Mouse (Mus musculus) c-Kit-positive CD71-positive TER-119-negative erythroid progenitor cells, embryonic 14.5 days (primary cell): ENCODE measurements around the gene Gpat3.

Experiments used
- DNase-seq: peaks from one replicate; pipeline ENCODE4 v3.0.0-alpha.2; 2013; ENCODE audit warnings: low read depth

The Gpat3 gene

DNA sequence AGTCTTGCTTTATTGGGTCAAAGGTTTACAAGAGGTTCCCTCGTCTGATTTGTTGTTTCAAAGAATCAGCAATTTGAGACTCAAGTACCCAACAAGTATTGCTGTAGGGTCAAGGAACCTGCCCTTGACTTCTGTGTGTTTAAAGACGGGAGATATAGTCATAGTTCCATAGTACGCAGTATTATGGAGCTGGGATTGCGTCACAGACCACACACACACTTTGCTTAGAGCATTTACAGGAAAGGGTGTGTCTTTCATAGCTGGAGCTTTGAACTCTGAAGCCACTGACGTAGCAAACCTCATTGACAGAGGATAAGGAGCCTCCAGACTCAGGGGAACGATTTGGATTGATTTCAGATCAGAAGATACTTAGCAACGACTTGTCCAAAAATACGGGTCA is 70.9 kb downstream of the Gpat3 start:
- DNase-seq = no peak

DNA sequence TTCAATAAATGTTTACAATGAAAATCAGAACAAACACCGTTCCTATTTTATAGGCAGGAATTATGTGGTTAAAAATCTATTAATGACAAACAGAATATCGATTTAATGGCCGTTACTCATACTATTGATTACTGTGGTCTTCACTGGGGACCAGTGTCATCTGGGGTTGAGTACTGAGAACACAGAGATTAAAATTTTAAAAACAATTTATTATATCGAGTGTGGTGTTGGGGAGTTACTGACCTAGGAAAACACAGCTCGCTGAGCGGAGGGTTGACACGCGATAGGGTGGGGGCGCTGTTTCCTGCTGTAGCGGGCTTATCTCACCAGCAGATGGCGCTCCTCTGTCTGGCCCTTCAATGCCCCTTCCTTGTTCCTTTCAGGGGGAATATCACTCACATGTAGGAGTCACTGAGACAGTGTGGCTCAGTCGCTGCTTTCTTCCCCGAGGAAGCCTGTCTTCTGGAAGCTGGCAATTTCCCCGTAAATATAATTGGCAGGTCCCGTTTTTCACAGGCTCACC is 71.8 kb downstream of the Gpat3 start:
- DNase-seq = peak; percentile 35

DNA sequence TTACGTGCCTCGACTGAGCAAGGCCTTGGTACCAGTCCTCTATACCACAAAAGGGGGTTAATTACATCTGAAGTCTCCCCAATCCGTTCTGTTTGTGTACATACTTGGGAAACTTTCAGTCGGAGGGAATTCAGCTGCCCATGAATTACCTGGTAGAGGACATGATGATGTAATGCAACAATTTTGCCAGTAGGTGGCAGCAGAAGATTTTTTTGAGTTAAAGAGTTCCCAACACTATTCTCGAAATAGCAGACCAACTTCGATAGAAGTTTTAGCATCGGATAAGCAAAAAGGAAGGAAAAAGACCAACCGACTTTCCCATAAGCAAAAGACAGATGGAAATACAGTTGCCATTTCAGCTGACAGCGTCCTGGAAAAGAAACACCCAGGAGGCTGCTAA is 73.6 kb downstream of the Gpat3 start:
- DNase-seq = peak; percentile 48

DNA sequence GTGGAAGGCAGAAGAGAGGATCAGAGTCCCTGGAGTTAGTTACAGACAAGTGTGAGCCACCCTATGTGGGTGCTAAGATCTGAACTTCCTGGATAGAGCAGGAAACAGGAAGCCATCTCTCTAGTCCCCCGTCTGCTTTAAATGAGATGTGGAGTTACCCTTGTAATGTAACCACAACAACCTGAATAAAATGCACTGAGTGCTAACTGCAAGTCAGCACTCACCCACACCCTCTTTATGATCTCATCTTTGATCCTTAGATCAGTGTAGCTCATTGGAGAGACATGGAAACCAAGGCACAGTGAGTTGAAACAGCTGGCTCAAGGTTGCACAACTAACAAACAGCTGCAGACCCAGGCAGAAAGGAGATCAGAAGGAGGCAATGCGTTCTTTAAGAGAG is 84.2 kb downstream of the Gpat3 start:
- no peak for DNase-seq

- DNase-seq = no peak
Measured at GRCm38 (mm10) chr5:100943716-100944115, 98.2 kb downstream of the Gpat3 start.

DNA sequence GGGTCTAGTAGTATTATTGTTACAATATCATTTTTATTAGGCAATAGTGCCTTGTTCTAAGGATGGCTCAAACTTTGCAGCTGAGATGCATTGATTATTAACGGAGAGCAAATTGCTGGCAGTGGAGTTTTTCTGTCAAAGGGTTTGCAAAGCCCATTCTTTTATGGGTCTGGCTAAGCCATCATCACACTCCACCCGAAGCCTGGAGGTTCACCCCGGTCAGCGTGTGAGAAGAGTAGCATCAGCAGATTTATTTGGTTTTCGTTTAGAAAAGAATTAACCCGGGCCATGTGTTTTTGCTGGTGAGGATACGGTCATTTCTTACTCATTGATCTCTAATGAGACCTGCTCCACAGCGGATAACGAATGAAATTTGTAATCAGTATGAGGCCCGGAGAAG is 99.8 kb downstream of the Gpat3 start:
- no peak for DNase-seq
